Mouse (Mus musculus): Measurements from ENCODE around the gene Ppp1r3g. TPM values are rescaled to one million over a fixed set of nuclear protein-coding genes. Genes with fewer than 3 reads are reported as not detected.

Gene Ppp1r3g
- polyA plus RNA-seq, 1 experiment from 2014 or later, result 1.3 TPM

DNA sequence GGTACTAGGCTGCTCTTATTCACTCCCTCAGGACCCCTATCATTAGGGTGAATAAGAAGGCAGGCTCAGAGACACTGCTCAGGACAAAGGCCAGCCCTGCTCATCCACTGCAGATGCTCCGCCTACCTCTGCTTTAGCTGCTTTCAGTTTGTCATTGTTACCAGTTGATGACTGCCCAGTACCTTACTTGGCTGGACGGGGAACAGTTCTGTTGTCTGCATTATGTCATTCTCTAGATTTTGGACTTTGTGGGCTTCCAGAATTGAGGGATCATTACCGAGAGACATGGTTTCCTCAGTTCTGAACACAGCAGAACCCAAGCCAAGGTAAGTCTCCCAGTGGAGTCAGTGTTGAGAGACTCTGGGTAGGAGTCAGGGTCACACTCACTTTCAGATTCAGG, 36.6 kb downstream of the Ppp1r3g start:
- Histone ChIP-seq H3K9ac (no peak overlapping the region), H3K36me3 (replicated peaks) (no peaks in the 10 kb centered on the region), H3K9me3 (replicated peaks) (no peaks in the 10 kb centered on the region), H3K4me3 (replicated peaks) (no peak overlapping the region), H3K4me2 (no peak overlapping the region), H3K4me1 (replicated peaks) (peaks cover 15% of the 10 kb centered on the region), H3K27ac (replicated peaks) (no peak overlapping the region), H3K27me3 (no peaks in the 10 kb centered on the region)
- no peak for ATAC-seq (ENCODE audit: insufficient read depth)
- WGBS (ENCODE audit: insufficient replicate concordance), result 75% methylated on average over 3 of the region's 3 CpGs

GRCm38 (mm10) chr13:35995696-35996426, 37.2 kb downstream of the Ppp1r3g start:
- Histone ChIP-seq H3K9ac (no peak overlapping the region), H3K9me3 (replicated peaks) (no peaks in the 10 kb centered on the region), H3K4me3 (replicated peaks) (no peak overlapping the region), H3K4me2 (no peak overlapping the region), H3K27me3 (no peaks in the 10 kb centered on the region), H3K27ac (replicated peaks) (no peak overlapping the region), H3K4me1 (replicated peaks) (peaks cover 18% of the 10 kb centered on the region), H3K36me3 (replicated peaks) (no peaks in the 10 kb centered on the region)
- no peak for ATAC-seq (ENCODE audit: insufficient read depth)
- WGBS (ENCODE audit: insufficient replicate concordance), result 60% methylated on average over 2 of the region's 2 CpGs

DNA sequence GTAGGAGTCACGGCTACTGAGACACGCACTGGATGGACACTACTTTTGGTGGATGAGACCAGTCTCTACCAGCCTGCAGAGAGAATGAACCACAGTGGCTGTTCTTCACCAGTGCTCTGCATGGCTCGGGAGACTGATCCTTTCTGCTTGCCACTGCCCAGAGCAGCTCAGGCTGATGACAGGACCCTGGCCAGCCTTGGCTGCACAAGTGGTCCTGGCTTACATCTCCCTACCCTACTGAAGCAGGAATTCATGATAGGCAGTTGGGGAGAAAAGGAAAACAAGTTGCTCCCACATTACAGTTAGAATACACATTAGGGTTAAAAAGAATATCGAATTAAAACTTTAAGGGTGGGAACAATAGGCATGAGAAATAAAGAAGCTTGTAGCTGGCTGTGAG, 39.0 kb downstream of the Ppp1r3g start:
- no peak overlapping the region for H3K4me3 ChIP-seq (replicated peaks)
- WGBS (ENCODE audit: insufficient replicate concordance), result 78% methylated on average over 4 of the region's 4 CpGs
- H3K9me3 ChIP-seq (replicated peaks), result no peaks in the 10 kb centered on the region
- no peak overlapping the region for H3K4me2 ChIP-seq
- H3K9ac ChIP-seq, result no peak overlapping the region
- no peak for ATAC-seq (ENCODE audit: insufficient read depth)
- no peaks in the 10 kb centered on the region for H3K27me3 ChIP-seq
- peaks cover 24% of the 10 kb centered on the region for H3K4me1 ChIP-seq (replicated peaks)
- no peak overlapping the region for H3K27ac ChIP-seq (replicated peaks)
- no peaks in the 10 kb centered on the region for H3K36me3 ChIP-seq (replicated peaks)

GRCm38 (mm10) chr13:36000798-36001197, 42.2 kb downstream of the Ppp1r3g start:
- Histone ChIP-seq H3K4me3 (replicated peaks) (no peak overlapping the region), H3K4me2 (no peak overlapping the region), H3K9ac (no peak overlapping the region), H3K36me3 (replicated peaks) (no peaks in the 10 kb centered on the region), H3K9me3 (replicated peaks) (no peaks in the 10 kb centered on the region), H3K4me1 (replicated peaks) (peaks cover 21% of the 10 kb centered on the region), H3K27me3 (no peaks in the 10 kb centered on the region), H3K27ac (replicated peaks) (no peak overlapping the region)
- WGBS (ENCODE audit: insufficient replicate concordance), result 15% methylated on average over 1 of the region's 1 CpGs
- ATAC-seq (ENCODE audit: insufficient read depth), result no peak

GRCm38 (mm10) chr13:36009981-36010380, 51.3 kb downstream of the Ppp1r3g start:
- no peaks in the 10 kb centered on the region for H3K36me3 ChIP-seq (replicated peaks)
- no peak overlapping the region for H3K4me2 ChIP-seq
- H3K4me1 ChIP-seq (replicated peaks), result no peaks in the 10 kb centered on the region
- no peak overlapping the region for H3K27ac ChIP-seq (replicated peaks)
- H3K27me3 ChIP-seq, result no peaks in the 10 kb centered on the region
- no peak overlapping the region for H3K9ac ChIP-seq
- no peak overlapping the region for H3K4me3 ChIP-seq (replicated peaks)
- no peaks in the 10 kb centered on the region for H3K9me3 ChIP-seq (replicated peaks)
- no peak for ATAC-seq (ENCODE audit: insufficient read depth)
- 48% methylated on average over 2 of the region's 2 CpGs for WGBS (ENCODE audit: insufficient replicate concordance)

- Histone ChIP-seq H3K36me3 (replicated peaks) (no peaks in the 10 kb centered on the region), H3K4me1 (replicated peaks) (peaks cover 5% of the 10 kb centered on the region; the same call in 1 of the 2 replicates), H3K4me2 (no peak overlapping the region), H3K27ac (replicated peaks) (no peak overlapping the region), H3K4me3 (replicated peaks) (no peak overlapping the region), H3K9me3 (replicated peaks) (no peaks in the 10 kb centered on the region), H3K27me3 (no peaks in the 10 kb centered on the region), H3K9ac (no peak overlapping the region)
- WGBS (ENCODE audit: insufficient replicate concordance), result 47% methylated on average over 3 of the region's 3 CpGs
- ATAC-seq (ENCODE audit: insufficient read depth), result peak; percentile 40
Measured at GRCm38 (mm10) chr13:36015636-36016035, 57.0 kb downstream of the Ppp1r3g start.

- Histone ChIP-seq H3K4me3 (replicated peaks) (no peak overlapping the region), H3K9me3 (replicated peaks) (no peaks in the 10 kb centered on the region), H3K27me3 (no peaks in the 10 kb centered on the region), H3K27ac (replicated peaks) (no peak overlapping the region), H3K4me2 (no peak overlapping the region), H3K36me3 (replicated peaks) (no peaks in the 10 kb centered on the region), H3K9ac (no peak overlapping the region), H3K4me1 (replicated peaks) (peaks cover 5% of the 10 kb centered on the region; the same call in 1 of the 2 replicates)
- no peak for ATAC-seq (ENCODE audit: insufficient read depth)
- WGBS (ENCODE audit: insufficient replicate concordance), result 80% methylated on average over 2 of the region's 2 CpGs
Measured at GRCm38 (mm10) chr13:36018017-36018416, 59.4 kb downstream of the Ppp1r3g start.

DNA sequence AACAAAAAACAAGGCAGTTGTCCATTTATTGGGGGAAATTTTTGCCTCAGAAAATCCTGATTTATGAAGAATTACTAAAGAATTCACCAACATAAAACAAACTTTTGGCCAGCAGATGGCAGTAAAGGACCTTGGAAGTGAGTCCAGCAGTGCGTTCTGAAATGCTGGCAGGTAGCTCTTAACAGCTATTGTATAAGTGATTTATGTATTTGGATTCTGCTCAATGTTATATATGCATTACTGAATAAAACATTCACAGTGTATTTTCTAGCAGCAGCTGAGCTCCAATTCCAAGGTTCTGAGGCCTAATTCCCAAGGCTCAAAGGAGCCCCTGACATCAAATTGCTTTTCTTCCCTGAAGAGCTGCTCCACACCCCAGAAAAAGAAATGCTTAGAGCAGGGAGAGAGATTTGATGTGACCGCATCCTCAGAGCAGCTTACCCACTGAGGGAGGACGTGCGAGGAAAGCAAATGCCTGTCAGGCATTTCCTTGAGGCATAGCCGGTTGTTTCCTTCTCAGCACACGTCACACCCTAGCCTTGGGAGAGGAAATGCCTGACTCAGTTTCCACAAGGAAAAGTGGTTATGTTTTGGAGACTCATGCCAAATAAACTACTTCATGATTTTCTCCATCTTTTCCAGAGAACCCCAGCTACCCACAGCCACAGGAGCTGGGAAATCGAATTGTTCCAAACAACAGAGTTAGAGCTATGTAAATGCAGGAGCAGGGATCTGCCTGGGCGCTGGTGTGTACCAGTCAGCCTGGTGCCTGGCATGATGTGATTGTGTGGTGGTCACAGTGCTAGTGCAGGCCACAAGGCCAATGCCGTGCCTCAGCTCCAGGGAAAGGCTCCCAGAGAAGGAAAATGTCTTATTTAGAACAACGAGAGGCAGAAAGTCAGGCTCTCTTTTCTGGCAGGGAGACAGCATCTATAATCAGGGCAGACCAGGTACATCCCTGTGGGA, 61.0 kb downstream of the Ppp1r3g start:
- Histone ChIP-seq H3K4me1 (replicated peaks) (peaks cover 5% of the 10 kb centered on the region; the same call in 1 of the 2 replicates), H3K4me2 (no peak overlapping the region), H3K4me3 (replicated peaks) (no peak overlapping the region), H3K27ac (replicated peaks) (no peak overlapping the region), H3K9ac (no peak overlapping the region), H3K27me3 (no peaks in the 10 kb centered on the region), H3K36me3 (replicated peaks) (no peaks in the 10 kb centered on the region), H3K9me3 (replicated peaks) (no peaks in the 10 kb centered on the region)
- 68% methylated on average over 10 of the region's 10 CpGs for WGBS (ENCODE audit: insufficient replicate concordance)
- ATAC-seq (ENCODE audit: insufficient read depth), result no peak

Other genes starting within 250 kb of the Ppp1r3g start
- gene Rpp40, start 52.5 kb upstream of the Ppp1r3g start, polyA plus RNA-seq (2015; fragmentation: Nextera tagmentation; extraction: Ambion mirVana), result 5.7 and 6.1 TPM in 2 replicates
- 26.7 and 28.3 TPM in 2 replicates for gene Fars2, start 158.6 kb downstream of the Ppp1r3g start, polyA plus RNA-seq (2015; fragmentation: Nextera tagmentation; extraction: Ambion mirVana)
- 18.4 and 19.5 TPM in 2 replicates for gene Lyrm4, start 158.7 kb downstream of the Ppp1r3g start, polyA plus RNA-seq (2015; fragmentation: Nextera tagmentation; extraction: Ambion mirVana)

All from liver, embryonic 15.5 days (tissue).